Mouse (Mus musculus) G1E (cell line): ENCODE results near the gene Gm42674.

Experiments used
- CTCF ChIP-seq: IDR thresholded peaks from 2 replicates; pipeline ENCODE4 v1.5.1; 2012; ENCODE audit warnings: low read depth, low read length, inconsistent platforms, mixed read lengths
- GATA1 ChIP-seq: IDR thresholded peaks from 2 replicates; pipeline ENCODE4 v1.6.1; 2012; ENCODE audit warnings: borderline replicate concordance, low read length, inconsistent platforms, mixed read lengths
- GATA2 ChIP-seq: IDR thresholded peaks from 2 replicates; pipeline ENCODE4 v1.6.1; 2012; ENCODE audit warnings: low read depth, low read length, inconsistent platforms, borderline replicate concordance
- POLR2AphosphoS5 ChIP-seq: IDR thresholded peaks from 2 replicates; pipeline ENCODE4 v1.6.1; 2012; ENCODE audit warnings: low read depth, low read length, inconsistent platforms; ENCODE audit not compliant: insufficient replicate concordance
- TAL1 ChIP-seq: conservative IDR thresholded peaks from 2 replicates; pipeline ENCODE4 v1.6.1; 2012; ENCODE audit warnings: low read depth, low read length, inconsistent platforms, mixed read lengths

DNA sequence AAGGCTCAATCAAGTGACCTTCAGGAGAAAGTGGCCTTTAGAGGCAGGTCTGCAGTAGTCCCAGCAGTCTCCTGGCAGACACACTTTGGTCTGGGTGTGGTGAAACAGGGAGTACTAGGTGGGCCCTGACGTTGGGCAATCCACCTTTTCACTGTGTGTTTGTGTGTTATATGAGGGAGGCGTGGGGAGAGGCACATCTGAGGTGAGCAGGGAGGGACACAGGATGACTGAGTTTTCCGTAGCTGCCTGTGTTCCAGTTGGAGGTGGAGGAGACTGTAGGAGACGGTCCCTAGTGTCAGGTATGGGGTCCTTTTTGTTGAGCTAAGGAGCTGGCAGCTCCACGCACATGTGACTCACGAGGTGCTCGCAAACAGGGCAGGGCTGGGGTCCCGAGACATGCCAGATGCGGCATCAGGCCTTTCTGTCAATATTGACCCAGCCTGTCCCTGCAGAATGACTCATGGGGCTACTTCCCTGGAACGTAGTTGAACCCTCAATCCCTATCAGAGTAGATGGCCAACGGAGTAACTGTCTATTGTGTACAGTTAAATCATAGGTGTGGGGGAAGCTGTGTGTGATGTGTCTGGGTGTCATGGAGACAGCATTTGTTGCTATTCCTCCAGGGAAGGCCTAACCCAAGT lies 13.0 kb downstream of the Gm42674 start:
- TF ChIP-seq POLR2AphosphoS5 (no peak), CTCF (no peak), GATA1 (no peak), TAL1 (no peak), GATA2 (no peak)
